Mouse (Mus musculus) megakaryocyte progenitor cell, adult 5-6 weeks (primary cell): ENCODE measurements at regions not wholly inside any gene's neighbourhood (a gene's known extent, or its start where the extent isn't known, plus 50 kb on each side); places are given as distances from the start of the nearest gene placed in this dataset.
"Not testable (repeated sequence)": the region's sequence is repeated elsewhere in the genome, so short reads cannot be mapped to it uniquely, and the experiment has no call there.

Source experiments
- ATAC-seq: replicated peaks from 2 replicates; pipeline ENCODE4 v1.8.0; 2016; ENCODE audit warnings: mild to moderate bottlenecking, moderate TSS enrichment, inconsistent platforms; ENCODE audit not compliant: poor library complexity

DNA sequence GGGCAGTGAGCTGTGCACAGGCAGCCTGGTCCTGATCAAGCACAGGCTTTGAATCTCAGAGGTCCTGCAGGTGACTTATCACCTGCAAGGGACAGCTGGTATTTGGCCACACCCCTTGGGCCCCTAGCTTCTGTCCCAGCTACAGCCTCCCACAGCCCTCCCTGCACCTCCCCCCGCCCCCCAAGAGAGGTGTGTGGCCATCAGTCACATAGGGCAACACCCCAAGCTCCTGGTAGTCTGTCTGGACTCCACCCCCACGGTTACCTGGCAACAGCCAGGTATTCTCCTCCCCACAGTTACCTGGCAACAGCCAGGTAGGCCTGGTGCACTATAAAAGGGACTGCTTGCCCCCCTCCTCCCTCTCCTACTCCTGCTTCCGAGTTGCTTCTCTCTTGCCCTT lies 98.0 kb downstream of the H2al2a start:
- no peak for ATAC-seq

DNA sequence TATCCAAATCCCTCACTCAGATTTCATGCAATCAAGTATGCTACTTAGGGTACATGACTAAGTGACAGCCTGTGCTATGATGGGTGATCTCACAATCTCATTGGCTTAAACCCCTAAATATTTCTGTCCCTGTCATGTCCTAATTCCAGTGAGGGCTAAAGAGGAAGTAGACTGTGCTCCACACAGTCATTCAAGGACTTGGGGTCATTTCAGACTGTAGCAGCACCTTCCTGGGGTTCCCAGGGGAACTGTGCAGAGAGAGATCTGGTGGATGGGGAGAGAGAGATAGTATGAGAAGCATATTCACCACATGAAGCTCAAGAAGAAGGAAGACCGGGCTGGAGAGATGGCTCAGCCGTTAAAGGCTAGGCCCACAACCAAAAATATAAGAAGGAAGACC lies 100.7 kb downstream of the H2al2a start:
- no peak for ATAC-seq

DNA sequence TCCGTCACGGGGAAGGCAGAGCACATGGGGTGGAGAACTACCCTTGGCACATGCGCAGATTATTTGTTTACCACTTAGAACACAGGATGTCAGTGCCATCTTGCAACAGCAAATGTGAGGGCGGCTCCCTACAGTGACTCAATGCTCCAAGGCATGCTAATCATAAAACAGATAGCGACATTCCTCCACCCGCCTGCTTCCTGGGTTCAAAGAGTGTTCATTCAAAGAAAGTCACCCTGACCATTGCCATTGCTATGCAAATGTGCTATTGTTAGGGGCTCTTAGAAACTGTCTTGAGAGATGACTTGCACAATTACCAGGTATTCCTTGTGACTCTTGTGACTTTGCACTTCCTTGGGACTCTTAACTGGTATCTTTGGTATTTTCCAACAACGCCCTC lies 104.1 kb downstream of the H2al2a start:
- ATAC-seq: not testable (repeated sequence)

DNA sequence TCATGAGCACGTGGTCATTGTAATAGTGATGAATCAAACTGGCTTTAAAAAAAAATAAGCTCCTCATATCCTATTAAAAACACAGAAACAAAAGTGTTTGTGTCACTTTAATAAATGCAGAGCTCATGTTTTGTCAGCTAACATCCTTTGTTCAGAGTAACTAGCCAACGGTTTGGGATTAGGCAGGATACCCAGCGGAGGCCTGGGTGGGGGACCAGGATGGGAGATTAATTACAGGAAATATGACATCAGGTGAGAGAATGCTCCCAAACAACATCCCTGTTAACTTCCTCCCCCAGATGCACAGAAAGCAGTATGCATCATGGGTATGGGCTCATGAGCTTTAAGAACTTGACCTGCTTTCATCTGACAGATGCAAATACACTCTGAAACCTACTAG lies 109.1 kb downstream of the H2al2a start:
- no peak for ATAC-seq

DNA sequence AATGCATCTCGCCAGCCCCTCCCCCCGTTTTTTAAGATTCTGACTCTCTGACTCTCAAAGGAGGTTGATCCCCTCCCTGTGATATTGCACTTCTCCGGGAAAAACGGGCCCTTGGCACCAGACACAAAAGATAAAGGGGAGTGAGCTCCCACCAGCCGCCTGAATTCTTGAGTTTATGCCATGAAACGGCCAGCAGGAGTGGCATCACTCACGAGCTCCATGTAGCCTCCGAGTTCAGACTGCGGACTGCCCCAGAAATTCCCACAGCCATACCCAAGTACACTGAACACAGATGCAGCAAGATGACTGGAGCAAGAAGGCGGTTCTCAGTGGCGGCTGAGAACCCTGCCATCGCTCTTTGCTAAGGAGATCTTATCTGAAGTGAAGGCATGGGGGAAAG lies 114.4 kb downstream of the H2al2a start:
- no peak for ATAC-seq

DNA sequence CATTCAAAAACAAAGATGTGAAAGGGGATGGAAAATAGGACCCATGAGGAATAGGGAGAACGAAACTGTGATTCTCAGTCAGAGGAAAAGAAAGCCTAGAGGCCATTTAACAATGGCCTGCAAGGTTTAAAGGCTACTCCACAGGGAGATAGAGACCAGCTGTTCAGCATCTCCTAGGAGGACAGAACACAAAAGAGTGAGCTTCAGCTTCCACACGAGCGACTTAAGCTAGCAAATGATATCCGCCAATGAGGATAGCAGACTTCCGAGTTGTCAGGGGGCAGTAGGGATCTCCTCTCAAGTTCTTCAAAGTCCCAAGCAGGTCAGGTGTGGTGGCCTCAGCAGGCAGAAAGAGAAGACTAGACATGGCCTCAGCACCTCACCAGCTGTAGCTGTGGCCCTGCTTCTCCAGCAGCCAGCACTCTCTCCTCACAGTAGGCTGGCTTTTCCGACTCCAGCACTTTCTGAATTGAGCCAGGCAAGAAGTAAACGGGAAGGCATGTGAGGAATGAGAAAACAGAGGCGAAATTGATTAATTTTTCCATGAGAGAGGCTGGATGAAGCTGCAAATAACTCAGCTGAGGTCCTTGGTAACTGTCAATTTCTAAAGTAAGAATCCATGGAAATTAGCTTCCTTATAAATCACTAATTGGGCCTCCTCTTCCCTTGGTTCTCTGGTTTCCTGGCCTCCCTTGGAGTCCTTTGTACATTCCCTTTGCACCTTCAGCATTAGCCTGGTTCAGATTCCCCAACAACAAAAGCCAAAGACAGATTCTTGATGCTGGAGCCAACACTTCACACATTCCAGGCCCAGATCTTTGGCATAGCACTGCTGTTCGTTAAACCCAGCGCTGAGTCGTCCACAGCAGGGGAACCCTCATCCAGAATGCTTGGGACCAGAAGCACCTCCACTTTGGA lies 115.7 kb downstream of the H2al2a start:
- ATAC-seq: no peak

DNA sequence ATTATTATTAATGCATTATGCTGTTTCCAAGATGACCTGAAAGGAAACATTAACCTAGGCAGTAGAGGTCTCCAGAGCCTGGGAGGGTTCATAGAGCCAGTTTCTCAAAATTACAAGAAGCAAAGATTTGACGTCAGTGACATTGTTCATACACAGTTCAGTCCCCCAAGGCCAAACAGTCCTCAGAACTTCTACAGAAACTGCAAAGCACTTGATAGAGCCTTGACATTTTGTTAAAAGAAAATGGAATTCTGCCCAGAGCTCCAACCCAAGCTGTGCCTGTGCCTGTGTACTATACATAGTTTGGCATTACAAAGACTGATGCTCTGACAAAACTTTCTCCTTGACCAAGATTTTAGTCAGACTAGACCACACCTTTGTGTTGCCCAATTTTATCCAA lies 118.9 kb downstream of the H2al2a start:
- no peak for ATAC-seq

DNA sequence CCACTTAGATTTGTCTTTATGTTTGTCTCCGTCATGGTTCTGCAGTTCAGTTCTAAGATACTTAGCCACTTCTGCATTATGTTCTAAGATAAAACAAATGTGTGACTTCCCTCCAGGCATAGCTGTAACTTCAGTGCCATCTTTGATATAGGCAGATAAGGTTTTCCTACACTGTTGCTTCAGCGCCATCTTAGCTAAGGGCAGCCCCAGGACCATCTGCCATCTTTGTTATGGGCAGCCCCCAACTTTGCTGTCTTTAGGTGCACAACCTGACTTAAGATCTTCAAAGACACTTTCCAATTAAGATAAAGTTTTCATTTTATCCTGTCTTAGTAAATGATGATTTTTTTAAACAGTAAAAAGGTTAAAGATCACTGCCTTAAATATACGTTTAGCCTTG lies 119.8 kb downstream of the H2al2a start:
- no peak for ATAC-seq

DNA sequence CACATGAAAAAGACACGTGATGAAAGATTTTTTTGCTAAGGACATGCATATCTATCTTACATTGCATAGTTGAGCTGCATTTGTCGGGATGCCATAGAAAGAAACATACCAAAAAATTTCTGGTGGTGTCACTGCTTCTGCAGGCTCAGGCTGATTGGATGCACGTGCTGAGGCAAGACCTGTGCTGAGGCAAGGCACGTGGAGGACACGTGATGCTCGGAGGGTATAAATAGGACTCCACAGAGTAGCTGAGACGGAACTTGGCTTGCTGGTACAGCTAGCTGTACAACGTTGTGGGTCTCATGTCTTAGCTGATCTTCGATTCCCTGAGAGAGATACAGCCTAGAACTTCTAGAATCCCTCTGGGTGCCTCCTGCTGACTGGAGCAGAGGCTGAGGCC lies 120.6 kb downstream of the H2al2a start:
- no peak for ATAC-seq

DNA sequence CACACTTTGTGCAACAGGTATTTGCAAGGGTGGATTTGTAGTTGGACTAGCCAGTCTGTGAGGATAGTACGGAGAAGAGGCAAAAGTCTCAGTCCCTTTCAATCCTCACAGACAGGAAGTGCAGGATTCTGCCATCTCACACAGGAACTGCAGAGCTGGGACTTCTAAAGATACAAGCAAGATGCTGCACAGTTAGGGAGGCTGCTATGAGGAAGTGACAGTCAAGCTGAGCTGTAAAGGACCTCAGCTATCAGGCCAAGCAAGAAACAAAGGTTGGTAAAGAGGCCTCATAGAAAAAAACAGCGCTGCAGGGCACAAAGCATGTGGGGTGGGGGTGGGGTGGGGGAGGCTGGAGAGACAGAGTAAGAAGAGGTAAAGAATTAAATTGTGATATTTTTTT lies 126.2 kb downstream of the H2al2a start:
- peak; percentile 61 for ATAC-seq

DNA sequence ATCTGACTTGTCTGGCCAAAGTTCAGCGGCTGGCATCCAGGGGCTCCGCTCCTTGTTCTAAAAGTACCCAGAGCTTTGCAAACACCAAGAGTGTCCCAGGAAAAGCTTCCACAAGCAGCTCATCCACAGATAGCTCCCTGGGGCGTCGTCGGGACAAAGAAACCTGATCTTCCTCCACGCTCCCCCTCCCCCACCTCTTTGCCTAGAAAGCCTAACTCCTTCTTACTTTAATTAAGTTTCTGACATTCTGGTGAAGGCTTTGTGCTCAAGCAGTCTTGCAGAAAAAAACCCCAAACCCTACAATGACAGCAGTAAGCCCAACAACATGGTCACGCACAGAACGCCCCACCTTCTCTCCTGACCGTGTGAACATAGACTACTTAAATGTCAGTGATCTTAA lies 128.6 kb downstream of the H2al2a start:
- ATAC-seq: no peak

DNA sequence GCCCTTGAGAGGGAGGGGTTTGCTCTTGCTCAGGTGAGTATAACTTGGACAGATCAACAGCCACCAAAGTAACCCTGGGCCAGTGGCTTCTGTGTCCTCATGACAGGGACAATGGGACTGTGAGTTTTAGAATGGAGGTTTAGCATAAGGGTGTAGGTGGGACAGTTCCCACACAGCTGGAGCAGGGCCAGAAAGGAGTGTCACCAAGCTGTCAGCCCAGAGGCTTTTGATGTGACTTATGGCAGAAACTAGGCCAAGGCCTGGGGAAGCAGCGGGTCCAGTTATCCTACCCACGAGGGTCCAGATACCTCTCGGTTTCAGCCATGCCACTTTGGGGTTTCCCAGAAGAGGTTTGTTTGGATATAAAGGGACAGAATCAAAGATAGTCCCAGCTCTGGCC lies 129.4 kb downstream of the H2al2a start:
- ATAC-seq: no peak

DNA sequence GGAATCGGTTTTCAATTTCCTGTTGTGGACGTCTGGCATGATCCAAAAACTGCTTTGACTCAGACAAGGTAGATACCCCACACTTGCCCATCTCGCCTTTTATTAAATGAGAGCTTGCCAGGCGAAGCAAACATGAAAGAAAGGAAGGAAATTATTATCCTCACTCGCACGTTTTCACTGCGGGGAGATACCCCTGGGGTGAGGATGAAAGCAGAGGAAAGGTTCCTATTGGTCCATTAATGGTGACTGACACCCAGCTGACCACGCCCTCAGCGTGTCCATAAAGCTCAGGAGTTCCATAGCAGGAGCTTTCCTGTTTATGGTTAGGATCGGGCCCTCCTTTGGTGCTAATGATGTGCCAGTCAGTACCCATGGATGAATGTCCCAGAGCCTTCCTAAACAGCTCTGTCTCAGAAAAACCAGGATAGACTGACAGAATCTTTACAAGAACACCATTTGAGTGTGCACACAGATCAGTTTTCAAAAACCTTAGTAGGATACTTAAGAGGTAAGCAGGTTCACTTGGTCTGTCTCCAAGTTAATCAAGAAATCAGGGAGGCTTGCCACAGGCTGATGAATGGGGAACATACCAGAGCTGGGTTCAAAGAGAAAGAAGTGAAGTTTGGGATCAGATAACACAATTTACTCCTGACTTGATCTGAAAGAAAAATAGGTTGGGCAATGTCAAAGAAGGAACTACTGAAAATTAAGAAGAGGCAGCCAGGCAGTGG lies 130.7 kb upstream of the Nebl start:
- ATAC-seq: peak; percentile 34

DNA sequence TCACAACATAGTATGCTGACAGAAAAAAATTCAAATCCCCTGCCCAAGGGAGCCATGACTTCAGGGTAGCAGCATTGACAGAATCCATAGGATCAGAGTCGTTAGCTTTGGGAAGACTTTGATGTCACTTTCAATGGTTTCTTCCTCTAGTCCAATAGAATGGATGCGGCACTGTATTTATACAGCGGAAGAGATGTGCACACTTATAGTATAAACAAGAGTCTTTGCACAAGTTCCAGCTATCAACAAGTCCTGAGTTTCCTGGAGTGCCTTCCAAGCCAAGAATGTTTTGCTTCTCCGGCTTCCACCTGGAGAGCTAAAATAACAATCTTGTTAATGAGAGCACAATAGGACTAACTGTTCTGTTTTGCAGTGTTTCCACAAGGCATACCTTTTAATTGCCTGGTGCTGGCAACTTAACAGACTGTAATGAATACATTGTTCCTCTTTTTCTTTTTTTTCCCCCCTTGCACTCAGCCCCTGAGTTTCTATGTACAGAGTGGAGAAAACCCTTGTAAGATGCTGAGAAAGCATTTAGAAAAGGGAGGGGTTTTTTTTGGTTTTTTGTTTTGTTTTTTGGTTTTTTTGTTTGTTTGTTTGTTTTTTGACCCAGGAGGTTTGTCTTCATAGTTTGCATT lies 129.8 kb upstream of the Nebl start:
- peak; percentile 50; the same call in 1 of the 2 replicates for ATAC-seq

DNA sequence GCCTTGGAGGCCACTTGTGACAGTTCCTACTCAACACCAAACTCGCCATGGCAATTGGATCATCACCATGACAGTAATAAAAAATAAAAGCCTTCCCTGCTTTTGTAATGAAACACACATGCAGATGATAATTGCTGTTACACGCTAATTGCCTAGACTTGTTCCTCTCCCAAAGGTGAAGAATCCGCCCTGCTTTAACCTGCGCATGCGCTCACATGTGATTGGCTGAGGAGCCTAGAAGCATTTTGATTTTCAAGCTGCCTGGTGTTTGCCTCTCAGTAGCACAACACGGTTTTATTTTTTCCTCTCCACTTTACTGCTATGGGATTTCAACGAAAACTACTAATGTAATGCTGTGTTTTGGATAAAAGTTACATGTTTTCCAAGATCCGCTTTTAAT lies 128.0 kb upstream of the Nebl start:
- ATAC-seq: no peak

DNA sequence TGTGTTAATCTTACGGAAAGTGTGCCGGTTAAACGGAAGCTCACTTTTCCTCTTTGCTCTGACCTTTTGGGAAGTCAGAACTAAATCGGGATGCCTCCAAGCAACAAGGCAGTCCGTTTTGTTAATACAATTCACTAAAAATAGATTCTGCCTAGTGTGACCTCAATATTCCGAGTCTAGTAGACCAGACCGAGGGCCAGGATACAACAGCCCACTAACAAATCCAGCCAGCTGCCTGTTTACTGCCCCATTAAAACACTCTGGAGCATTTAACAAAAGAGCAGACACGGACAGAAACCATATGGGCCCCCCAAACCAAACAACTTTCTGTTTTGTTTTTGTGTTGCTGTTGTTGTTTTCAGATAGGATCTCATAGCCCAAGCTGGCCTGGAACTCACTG lies 127.1 kb upstream of the Nebl start:
- ATAC-seq: no peak

DNA sequence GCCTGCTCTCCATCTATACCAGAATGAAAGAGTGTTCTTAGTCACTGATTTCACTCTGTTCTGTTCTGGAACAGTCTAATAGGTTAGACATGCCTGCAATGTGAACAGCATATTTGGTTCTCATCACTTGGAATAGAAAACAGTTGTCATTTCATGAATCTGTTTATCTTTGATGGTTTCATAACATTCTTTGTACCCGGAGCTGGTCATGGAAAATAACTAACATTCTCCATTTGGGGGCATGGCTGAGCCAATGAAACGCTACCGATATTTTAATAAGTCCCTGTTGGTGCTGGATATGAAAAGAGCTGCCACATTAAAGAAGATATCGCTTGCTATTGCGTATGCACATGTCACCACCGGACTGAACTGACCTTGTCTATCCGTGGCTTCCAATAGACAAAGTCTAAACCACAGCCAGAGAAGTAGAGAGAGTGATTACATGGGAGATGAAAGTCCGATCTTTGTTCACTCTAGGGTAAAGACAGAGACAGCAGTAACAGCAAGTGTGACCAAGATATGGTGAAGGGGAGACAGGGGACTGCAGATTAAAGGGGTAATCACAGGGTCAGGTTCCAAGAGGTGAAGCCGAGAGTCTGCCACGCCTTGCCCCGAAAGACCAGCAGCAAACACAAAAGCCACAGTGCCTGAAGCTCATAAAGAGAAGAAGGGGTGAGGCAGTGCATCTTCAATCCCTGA lies 124.5 kb upstream of the Nebl start:
- no peak for ATAC-seq

DNA sequence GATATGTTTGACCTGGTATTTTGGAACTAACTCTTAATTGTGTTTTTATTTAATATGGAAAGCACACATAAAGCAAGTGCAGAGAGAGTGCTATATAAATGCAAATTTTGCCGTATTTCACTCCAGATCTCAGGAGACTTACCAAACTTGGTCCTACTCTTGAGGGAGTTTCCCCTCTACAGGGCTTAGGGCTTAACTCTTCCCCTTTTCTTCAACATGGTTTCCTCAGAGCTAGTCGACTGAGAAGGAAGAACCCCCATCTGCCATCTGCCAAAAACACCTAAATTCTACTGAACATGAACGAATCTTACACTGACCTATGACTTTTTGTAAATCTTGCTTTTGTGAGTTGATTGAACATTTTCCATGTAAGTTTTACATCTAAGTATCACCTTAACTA lies 122.8 kb upstream of the Nebl start:
- 0 out of 2 replicates have a peak, but pooled peaks have one; percentile 31 for ATAC-seq

DNA sequence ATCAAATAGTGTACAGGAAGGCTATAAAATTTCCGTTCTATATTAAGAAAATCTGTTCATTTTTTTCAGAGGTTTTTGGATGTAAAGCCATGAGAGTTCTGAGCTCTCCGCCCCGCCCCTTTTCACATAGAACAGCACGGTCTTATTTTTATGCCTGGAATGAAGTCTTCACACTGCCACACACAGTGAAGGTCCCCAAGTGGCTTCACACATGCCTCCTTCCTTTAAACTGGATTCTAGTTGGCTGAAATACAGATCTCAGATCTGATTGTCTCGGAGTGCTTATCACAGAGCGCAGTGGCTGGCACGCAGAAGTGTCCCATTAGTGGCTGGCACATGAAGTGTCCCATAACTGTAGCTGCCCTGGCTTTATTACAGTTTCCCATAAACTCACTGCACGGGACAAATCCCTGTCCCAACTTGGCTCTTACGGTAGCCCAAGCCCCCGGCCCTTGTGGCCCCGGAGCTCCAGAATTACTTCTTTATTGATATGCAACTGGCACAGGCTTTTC lies 122.3 kb upstream of the Nebl start:
- ATAC-seq: no peak

DNA sequence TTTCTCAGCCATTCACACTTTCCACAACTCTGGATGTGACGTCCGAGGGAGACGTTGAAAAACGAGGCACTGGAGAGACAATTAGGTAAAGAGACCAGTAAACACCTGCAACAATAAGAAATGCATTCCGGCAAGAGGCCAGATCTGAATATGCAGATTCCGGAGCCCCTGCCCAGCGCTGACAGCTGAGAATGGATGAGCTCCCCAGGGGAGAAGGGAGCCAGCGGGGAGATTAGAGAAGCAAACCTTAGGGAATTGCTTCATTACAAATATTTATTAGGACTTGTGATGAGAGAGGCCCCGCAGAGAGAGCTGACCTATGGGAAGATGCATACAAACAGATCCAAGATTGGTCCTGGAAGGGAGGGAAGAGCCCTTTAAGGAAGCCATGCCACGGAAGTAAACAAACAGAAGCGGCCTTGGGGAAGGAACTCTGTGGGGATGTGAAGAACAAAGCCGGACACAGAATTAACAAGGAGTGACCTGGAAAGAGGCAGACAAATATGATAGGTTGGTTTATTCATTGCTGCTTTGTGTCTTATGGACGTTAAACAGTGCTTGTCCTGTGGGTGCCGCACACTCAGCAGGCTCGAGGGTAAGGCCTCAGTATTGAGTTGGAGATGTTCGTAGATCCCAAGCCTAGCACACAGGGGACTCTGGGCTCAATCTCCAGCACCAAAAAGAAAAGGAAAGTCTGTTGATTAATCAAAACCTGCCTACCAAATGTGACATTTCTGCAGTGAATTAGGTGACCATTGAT lies 121.7 kb upstream of the Nebl start:
- no peak for ATAC-seq
